Mouse (Mus musculus): ENCODE measurements around the gene Gm9970. TPM values are rescaled to one million over a fixed set of nuclear protein-coding genes. Genes with fewer than 3 reads are reported as not detected.

Gm9970 gene
- not detected in 2 replicates for polyA plus RNA-seq (2012; ENCODE audit: insufficient read depth, low replicate concordance)

DNA sequence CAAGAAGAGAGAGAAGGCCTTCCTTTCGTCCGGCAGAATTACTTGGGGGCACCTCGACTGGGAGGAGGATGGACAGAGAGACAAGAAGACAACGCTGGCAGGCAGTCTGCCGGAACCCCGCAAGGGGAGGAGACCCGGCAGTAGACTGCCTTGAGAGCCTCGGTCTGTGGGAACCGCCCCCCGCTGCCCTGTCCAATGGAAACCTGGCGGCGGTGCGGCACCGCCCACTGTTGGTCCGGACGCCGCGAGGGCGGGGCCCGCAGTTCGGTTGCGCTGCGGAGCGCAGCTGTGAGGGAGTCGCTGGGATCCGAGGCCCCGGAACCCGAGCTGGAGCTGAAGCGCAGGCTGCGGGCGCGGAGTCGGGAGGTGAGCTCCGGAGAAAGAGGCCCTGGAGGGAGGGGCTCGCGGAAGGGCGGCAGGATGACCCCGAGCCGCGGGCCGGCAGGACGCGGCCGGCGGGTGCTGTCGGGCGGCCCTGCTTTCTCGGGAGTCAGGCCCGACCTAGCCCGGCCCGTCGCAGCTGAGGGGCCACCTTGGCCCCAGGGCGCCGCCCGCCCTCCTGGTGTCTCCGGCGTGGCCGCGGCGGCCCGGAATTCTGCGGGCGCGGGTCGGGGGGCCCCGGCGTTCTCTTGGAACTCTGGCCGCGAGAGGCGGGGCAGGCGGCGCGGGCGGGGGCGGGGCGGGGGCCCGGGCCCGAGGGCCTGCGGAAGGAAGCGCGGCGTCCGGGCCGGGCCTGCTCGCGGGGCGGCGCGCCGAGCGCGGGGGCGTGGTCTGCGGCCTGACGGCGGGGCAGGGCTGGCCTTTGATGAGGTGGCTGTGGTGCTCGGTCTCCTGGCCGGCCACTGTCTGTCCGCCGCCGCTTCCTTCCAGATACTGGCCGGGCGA, at the start of gene Gm9970, which contains the start of gene Nrbp1:
Gene Gm9970, minus strand, starts transcription at position 596 of the 885 bp plus-strand sequence.
Gene Nrbp1, plus strand, starts transcription at position 228 of the 885 bp plus-strand sequence.
- Histone ChIP-seq H3K36me3 (replicated peaks; ENCODE audit: low read length) (peaks cover 30% of the 10 kb centered on the region), H3K9me3 (peaks cover 8% of the 10 kb centered on the region), H3K4me3 (replicated peaks) (peak within 1 kb of the TSS; percentile 95), H3K27me3 (replicated peaks) (peaks cover 4% of the 10 kb centered on the region), H3K4me1 (peaks cover 33% of the 10 kb centered on the region)
- TF ChIP-seq FLI1 (IDR thresholded peaks at IDR 0.05; ENCODE audit: low read length) (no peak), GATA1 (IDR thresholded peaks at IDR 0.05; ENCODE audit: borderline replicate concordance, low read length) (no peak)

DNA sequence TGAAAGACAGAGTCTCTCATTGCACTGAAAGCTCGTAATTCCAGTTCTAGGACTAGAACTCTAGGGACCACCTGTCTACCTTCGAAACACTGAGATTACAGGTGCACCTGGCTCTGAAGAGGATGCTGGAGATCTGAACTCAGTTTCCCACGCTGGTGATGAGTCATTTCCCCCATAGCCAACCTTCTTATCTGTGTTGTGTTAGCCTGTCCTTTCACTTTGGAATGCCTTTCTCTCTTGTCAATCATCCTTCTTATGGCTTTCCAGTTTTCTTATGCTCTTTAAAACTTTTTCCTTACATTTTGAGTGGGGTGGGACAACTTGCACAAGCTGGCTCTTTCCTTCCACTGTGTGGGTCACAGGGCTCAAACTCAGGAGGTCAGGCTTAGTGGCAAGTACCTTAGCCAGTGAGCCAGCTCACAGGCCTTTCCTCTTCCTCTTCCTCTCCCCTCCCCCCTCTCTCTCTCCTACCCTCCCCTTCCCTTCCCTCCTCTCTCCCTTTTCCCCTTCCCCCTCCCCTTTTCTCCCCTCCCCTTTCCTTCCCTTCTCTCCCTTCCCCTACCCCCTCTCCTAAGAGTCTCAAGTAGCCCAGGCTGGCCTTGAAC, 48.7 kb upstream of the Gm9970 start:
- Histone ChIP-seq H3K9me3 (no peaks in the 10 kb centered on the region), H3K4me1 (peaks cover 37% of the 10 kb centered on the region), H3K4me3 (replicated peaks) (peak overlapping the region; percentile 97), H3K36me3 (replicated peaks; ENCODE audit: low read length) (peaks cover 22% of the 10 kb centered on the region), H3K27me3 (replicated peaks) (peaks cover 20% of the 10 kb centered on the region)
- no peak for TF ChIP-seq FLI1 (IDR thresholded peaks at IDR 0.05; ENCODE audit: low read length)

DNA sequence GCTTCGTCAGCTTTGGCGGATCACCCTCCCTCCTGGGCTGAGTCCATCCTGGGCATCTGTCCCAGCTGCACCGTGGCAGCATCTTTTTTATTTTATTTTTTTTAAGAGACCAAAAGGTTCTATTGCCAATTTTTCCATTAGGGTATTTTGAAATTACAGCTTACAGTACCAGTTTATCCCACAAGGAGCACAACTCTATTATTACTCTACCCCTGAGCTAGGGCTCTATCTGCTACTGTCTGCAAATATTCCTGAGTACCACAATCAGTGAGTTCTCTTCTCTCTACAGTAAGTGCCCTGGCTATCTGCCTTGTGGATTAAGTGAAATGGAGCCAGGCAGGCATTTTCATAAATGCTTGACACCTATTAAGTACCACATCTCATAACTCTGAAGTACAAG, 47.6 kb upstream of the Gm9970 start:
- Histone ChIP-seq H3K27me3 (replicated peaks) (peaks cover 9% of the 10 kb centered on the region), H3K36me3 (replicated peaks; ENCODE audit: low read length) (peaks cover 32% of the 10 kb centered on the region), H3K9me3 (no peaks in the 10 kb centered on the region), H3K4me3 (replicated peaks) (peak overlapping the region; percentile 62), H3K4me1 (peaks cover 35% of the 10 kb centered on the region)
- TF ChIP-seq FLI1 (IDR thresholded peaks at IDR 0.05; ENCODE audit: low read length) (no peak), GATA1 (IDR thresholded peaks at IDR 0.05; ENCODE audit: borderline replicate concordance, low read length) (no peak)

DNA sequence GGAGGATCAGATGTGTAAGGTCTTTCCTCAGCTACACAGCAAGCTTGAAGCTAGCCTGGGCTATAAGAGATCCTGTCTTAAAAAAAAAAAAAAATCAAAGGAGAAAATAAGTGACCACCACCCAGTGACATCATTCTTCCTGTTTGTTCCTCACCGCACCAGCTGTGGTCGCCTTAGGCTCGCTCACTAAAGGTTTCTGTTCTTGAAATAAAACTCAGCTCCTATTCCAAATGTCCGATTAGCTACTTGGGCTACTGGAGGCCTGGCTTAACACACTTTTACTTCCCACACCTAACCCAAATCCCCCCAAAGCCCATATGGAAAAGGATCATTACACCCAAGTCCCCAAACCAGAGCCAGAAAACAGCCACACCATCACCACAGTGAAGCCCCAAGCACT, 47.2 kb upstream of the Gm9970 start:
- peaks cover 36% of the 10 kb centered on the region for H3K36me3 ChIP-seq (replicated peaks; ENCODE audit: low read length)
- TF ChIP-seq GATA1 (IDR thresholded peaks at IDR 0.05; ENCODE audit: borderline replicate concordance, low read length) (no peak), FLI1 (IDR thresholded peaks at IDR 0.05; ENCODE audit: low read length) (no peak)
- no peaks in the 10 kb centered on the region for H3K9me3 ChIP-seq
- peaks cover 35% of the 10 kb centered on the region for H3K4me1 ChIP-seq
- peaks cover 5% of the 10 kb centered on the region for H3K27me3 ChIP-seq (replicated peaks)
- H3K4me3 ChIP-seq (replicated peaks) = peak overlapping the region; percentile 62

DNA sequence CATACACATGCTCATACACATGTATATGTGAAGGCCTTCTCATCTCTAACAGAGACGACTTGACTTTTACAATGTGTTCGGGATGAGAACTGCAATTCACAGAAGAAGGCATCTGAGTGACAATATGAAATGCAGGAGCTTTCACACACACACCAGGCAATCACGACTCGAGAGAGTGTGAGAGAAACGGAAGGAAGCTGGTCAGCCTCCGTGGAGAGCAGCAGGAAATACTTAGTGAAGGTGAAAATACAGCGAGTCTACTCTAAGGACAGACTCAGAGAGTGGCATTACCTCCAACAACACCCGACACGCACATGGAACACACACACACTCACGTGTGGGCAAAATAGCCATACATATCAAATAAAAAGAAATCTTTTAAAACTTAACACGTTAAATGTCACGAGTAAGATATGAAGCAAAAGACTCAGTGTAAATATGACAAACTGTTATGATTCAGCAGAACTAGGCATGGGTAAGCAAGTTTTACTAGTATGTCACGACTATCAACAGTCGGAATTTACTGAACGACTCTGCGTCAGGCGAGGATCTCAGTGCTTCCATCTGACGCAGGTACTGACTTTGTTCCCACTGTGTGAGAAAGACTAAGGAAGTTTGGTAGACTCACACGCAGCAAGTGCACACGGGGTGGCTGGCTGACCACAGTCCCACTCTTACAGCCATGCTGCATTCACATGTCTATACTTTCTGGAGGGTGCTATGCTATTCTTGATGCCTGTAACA, 38.4 kb upstream of the Gm9970 start:
- peaks cover 78% of the 10 kb centered on the region for H3K36me3 ChIP-seq (replicated peaks; ENCODE audit: low read length)
- TF ChIP-seq FLI1 (IDR thresholded peaks at IDR 0.05; ENCODE audit: low read length) = no peak
- no peak for TF ChIP-seq GATA1 (IDR thresholded peaks at IDR 0.05; ENCODE audit: borderline replicate concordance, low read length)
- no peaks in the 10 kb centered on the region for H3K9me3 ChIP-seq

DNA sequence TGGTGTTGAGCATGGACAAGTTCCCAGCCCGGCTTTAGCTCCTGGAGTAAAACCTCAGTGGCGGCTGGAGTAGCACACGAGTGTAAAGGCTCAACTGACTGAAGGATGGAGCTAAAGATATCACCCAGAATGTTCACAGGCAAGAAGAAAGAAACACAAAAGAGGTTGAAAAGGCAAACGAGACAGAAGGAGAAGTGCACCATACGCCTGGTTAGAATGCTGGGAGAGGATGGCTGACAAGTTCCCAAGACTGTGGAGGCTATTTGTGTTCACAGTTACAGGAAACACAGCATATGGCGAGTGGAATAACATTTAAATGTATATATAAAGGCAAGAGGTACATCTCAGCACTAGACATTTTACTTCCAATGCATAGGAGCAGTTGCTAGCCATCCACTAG, 32.0 kb upstream of the Gm9970 start:
- H3K4me1 ChIP-seq = peaks cover 9% of the 10 kb centered on the region
- H3K9me3 ChIP-seq = peaks cover 7% of the 10 kb centered on the region
- H3K36me3 ChIP-seq (replicated peaks; ENCODE audit: low read length) = peaks cover 69% of the 10 kb centered on the region
- H3K4me3 ChIP-seq (replicated peaks) = no peak overlapping the region
- TF ChIP-seq FLI1 (IDR thresholded peaks at IDR 0.05; ENCODE audit: low read length) (no peak), GATA1 (IDR thresholded peaks at IDR 0.05; ENCODE audit: borderline replicate concordance, low read length) (no peak)
- H3K27me3 ChIP-seq (replicated peaks) = peaks cover 2% of the 10 kb centered on the region

More for the DNA sequence above, 38.4 kb upstream of the Gm9970 start:
- H3K4me3 ChIP-seq (replicated peaks) = no peak overlapping the region
- H3K4me1 ChIP-seq = peaks cover 11% of the 10 kb centered on the region
- H3K27me3 ChIP-seq (replicated peaks) = no peaks in the 10 kb centered on the region

DNA sequence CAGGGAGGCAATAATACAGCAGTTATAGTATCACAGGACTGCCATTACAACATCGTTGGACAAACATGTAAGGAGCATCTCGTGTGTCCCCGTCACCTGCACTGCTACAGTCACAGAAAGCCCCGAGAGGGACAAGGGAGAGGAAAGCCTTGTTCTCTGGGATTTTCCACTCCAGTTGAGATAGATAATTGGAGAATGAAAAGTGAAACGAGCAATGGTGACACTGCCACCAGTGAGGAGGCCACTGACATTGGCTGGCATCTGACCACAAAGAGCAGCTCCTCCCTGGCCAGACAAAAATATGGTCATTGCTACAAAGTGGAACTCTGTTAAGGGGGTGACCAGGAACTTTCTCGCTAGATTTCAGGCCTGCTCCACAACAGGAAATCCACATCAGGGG, 26.7 kb upstream of the Gm9970 start:
- Histone ChIP-seq H3K9me3 (peaks cover 7% of the 10 kb centered on the region), H3K27me3 (replicated peaks) (peaks cover 13% of the 10 kb centered on the region), H3K36me3 (replicated peaks; ENCODE audit: low read length) (peaks cover 85% of the 10 kb centered on the region), H3K4me3 (replicated peaks) (no peak overlapping the region), H3K4me1 (peaks cover 30% of the 10 kb centered on the region)
- no peak for TF ChIP-seq FLI1 (IDR thresholded peaks at IDR 0.05; ENCODE audit: low read length)
- no peak for TF ChIP-seq GATA1 (IDR thresholded peaks at IDR 0.05; ENCODE audit: borderline replicate concordance, low read length)

DNA sequence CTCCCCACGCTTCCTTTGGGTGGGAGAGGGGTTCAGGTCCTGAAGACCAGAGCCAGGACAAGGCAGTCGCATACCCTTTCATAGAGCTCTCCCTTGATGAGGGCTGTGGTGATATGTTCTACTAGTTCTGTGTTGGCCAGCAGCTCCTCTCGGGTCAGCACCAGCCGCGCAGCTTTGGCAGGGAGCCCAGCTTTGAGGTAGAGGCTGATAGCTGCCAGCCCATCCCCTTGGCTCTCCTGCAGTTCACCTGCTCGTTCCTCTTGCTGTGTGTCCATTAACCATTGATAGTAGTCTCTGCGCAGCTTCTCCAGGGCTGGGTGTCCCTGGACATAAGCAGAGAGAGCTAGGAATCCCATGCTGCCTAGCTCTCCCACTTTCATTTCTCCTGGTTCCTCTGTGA, 25.1 kb upstream of the Gm9970 start:
- Histone ChIP-seq H3K36me3 (replicated peaks; ENCODE audit: low read length) (peaks cover 89% of the 10 kb centered on the region), H3K4me3 (replicated peaks) (peak overlapping the region; percentile 48), H3K4me1 (peaks cover 30% of the 10 kb centered on the region), H3K27me3 (replicated peaks) (peaks cover 19% of the 10 kb centered on the region), H3K9me3 (peaks cover 7% of the 10 kb centered on the region)
- TF ChIP-seq FLI1 (IDR thresholded peaks at IDR 0.05; ENCODE audit: low read length) (no peak), GATA1 (IDR thresholded peaks at IDR 0.05; ENCODE audit: borderline replicate concordance, low read length) (no peak)

DNA sequence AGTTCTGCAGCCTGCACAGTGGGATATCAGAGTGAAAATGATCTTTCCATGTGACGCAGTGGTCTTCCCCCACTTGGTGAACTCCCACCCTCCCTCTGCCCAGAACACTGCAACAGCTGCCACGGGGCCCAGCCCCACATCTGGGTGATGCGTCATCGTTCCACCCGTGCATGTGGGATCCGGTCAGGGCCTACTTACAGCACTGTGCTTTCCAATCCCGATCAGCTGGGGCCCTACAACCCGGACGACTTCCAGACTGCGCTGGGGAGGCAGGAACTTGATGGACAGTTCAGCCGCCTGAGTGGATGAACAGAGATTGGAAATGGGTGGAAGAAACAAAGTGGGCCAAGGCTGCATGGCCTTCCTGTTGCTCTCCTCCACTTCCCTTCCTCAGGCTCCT, 16.6 kb upstream of the Gm9970 start:
- Histone ChIP-seq H3K27me3 (replicated peaks) (peaks cover 6% of the 10 kb centered on the region), H3K4me1 (peaks cover 45% of the 10 kb centered on the region), H3K4me3 (replicated peaks) (no peak overlapping the region), H3K9me3 (no peaks in the 10 kb centered on the region), H3K36me3 (replicated peaks; ENCODE audit: low read length) (peaks cover 93% of the 10 kb centered on the region)
- no peak for TF ChIP-seq GATA1 (IDR thresholded peaks at IDR 0.05; ENCODE audit: borderline replicate concordance, low read length)
- TF ChIP-seq FLI1 (IDR thresholded peaks at IDR 0.05; ENCODE audit: low read length) = no peak

Measured in megakaryocyte, embryonic 14.5 days (primary cell).